Mouse (Mus musculus): ENCODE measurements at regions not wholly inside any gene's neighbourhood (a gene's known extent, or its start where the extent isn't known, plus 50 kb on each side); places are given as distances from the start of the nearest gene placed in this dataset.

GRCm38 (mm10) chrX:143024325-143024971 is 57.9 kb upstream of the Ammecr1 start:
- Histone ChIP-seq H3K36me3 (ENCODE audit: insufficient read depth, low read length) (no peaks in the 10 kb centered on the region), H3K9ac (replicated peaks; ENCODE audit: low read length) (no peak overlapping the region), H3K9me3 (ENCODE audit: low read length) (no peaks in the 10 kb centered on the region), H3K4me1 (ENCODE audit: insufficient read depth, low read length) (no peaks in the 10 kb centered on the region), H3K4me3 (ENCODE audit: low read length) (no peak overlapping the region), H3K4me2 (ENCODE audit: low read depth, low read length) (no peak overlapping the region), H3K27me3 (ENCODE audit: insufficient read depth, low read length) (no peaks in the 10 kb centered on the region), H3K27ac (no peak overlapping the region)
- WGBS, result 66% methylated on average over 6 of the region's 6 CpGs
- ATAC-seq (no peak), DNase-seq (ENCODE audit: low spot score) (no peak)
- TF ChIP-seq CTCF (IDR thresholded peaks at IDR 0.05; ENCODE audit: low read depth), result no peak

- ATAC-seq, result no peak
- TF ChIP-seq CTCF (IDR thresholded peaks at IDR 0.05; ENCODE audit: low read depth), result no peak
- Histone ChIP-seq H3K4me2 (ENCODE audit: low read depth, low read length) (0 out of 2 replicates have a peak overlapping the region, but pooled peaks have one; percentile 16), H3K27me3 (ENCODE audit: insufficient read depth, low read length) (no peaks in the 10 kb centered on the region; the same call in 1 of the 2 replicates), H3K9me3 (ENCODE audit: low read length) (no peaks in the 10 kb centered on the region), H3K36me3 (ENCODE audit: insufficient read depth, low read length) (no peaks in the 10 kb centered on the region), H3K4me3 (ENCODE audit: low read length) (no peak overlapping the region), H3K4me1 (ENCODE audit: insufficient read depth, low read length) (no peaks in the 10 kb centered on the region), H3K9ac (replicated peaks; ENCODE audit: low read length) (no peak overlapping the region), H3K27ac (no peak overlapping the region)
- DNase-seq (ENCODE audit: low spot score), result no peak
- WGBS, result 42% methylated on average over 10 of the region's 10 CpGs
Measured at GRCm38 (mm10) chrX:143030371-143031010, 64.0 kb upstream of the Ammecr1 start.

DNA sequence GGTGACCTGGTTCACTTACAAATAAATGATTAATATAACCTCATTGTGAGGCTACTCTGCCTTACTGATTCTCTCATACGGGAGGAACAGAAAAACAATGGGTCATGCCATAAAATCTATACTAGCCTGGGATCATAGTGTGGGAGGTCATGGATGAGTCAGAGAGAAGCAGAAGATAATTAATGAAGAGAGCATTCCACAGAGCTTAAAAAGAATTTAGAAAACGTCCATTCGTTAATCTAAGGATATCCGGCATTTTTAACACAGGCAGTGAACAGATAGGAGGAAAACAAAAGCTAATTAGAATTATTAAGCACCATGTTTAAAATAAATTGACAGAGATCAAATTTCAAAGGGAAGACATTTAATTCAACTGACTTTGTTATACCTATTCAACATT is 59.5 kb upstream of the Rtl9 start:
- ATAC-seq (no peak), DNase-seq (ENCODE audit: low spot score) (no peak)
- no peak for TF ChIP-seq CTCF (IDR thresholded peaks at IDR 0.05; ENCODE audit: low read depth)
- Histone ChIP-seq H3K27me3 (ENCODE audit: insufficient read depth, low read length) (no peaks in the 10 kb centered on the region; the same call in 1 of the 2 replicates), H3K4me1 (ENCODE audit: insufficient read depth, low read length) (no peaks in the 10 kb centered on the region), H3K36me3 (ENCODE audit: insufficient read depth, low read length) (no peaks in the 10 kb centered on the region), H3K9me3 (ENCODE audit: low read length) (no peaks in the 10 kb centered on the region), H3K9ac (replicated peaks; ENCODE audit: low read length) (no peak overlapping the region), H3K27ac (no peak overlapping the region), H3K4me2 (ENCODE audit: low read depth, low read length) (no peak overlapping the region), H3K4me3 (ENCODE audit: low read length) (no peak overlapping the region)
- WGBS, result 78% methylated on average over 4 of the region's 4 CpGs

DNA sequence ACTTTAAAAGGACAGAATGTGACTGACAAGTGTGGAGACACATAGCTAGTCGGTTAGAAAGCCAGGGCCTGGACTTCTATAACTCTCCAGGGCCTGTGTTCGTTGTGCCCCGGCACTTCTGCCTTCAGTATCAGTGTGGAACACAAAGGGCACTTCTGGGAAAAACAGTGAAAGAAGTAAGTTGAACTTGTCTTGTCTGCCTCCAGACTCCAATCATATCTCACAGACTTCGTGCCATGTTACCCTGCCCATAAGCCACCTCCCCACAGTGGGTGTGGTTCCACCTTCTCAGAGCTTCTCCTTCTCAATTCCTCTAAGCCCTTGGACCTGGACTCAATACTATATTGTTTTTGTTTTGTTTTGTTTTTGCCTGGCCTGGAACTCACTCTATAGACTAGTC is 55.1 kb upstream of the Rtl9 start:
- no peak for TF ChIP-seq CTCF (IDR thresholded peaks at IDR 0.05; ENCODE audit: low read depth)
- Histone ChIP-seq H3K36me3 (ENCODE audit: insufficient read depth, low read length) (no peaks in the 10 kb centered on the region), H3K27ac (no peak overlapping the region), H3K4me2 (ENCODE audit: low read depth, low read length) (no peak overlapping the region), H3K9ac (replicated peaks; ENCODE audit: low read length) (no peak overlapping the region), H3K9me3 (ENCODE audit: low read length) (no peaks in the 10 kb centered on the region), H3K27me3 (ENCODE audit: insufficient read depth, low read length) (no peaks in the 10 kb centered on the region), H3K4me1 (ENCODE audit: insufficient read depth, low read length) (no peaks in the 10 kb centered on the region), H3K4me3 (ENCODE audit: low read length) (no peak overlapping the region)
- 89% methylated on average over 4 of the region's 4 CpGs for WGBS
- no peak for DNase-seq (ENCODE audit: low spot score)
- ATAC-seq, result no peak

GRCm38 (mm10) chrX:143046293-143046692 is 53.1 kb upstream of the Rtl9 start:
- 77% methylated on average over 8 of the region's 8 CpGs for WGBS
- Histone ChIP-seq H3K4me2 (ENCODE audit: low read depth, low read length) (no peak overlapping the region), H3K4me3 (ENCODE audit: low read length) (no peak overlapping the region), H3K36me3 (ENCODE audit: insufficient read depth, low read length) (no peaks in the 10 kb centered on the region), H3K27me3 (ENCODE audit: insufficient read depth, low read length) (no peaks in the 10 kb centered on the region), H3K9me3 (ENCODE audit: low read length) (no peaks in the 10 kb centered on the region), H3K27ac (no peak overlapping the region), H3K4me1 (ENCODE audit: insufficient read depth, low read length) (no peaks in the 10 kb centered on the region), H3K9ac (replicated peaks; ENCODE audit: low read length) (no peak overlapping the region)
- no peak for DNase-seq (ENCODE audit: low spot score)
- TF ChIP-seq CTCF (IDR thresholded peaks at IDR 0.05; ENCODE audit: low read depth), result no peak
- ATAC-seq, result no peak

All from hindbrain, postnatal 0 days (tissue).